Mouse (Mus musculus) heart, adult 2 months (tissue): Measurements from ENCODE around the gene Pard3.

Experiments used
- CTCF ChIP-seq: fragments of 200-600 bp; IDR thresholded peaks from 2 replicates; pipeline ENCODE4 v1.8.1; 2022; ENCODE audit warnings: antibody characterized with exemption, mild to moderate bottlenecking, moderate library complexity
- EP300 ChIP-seq: fragments of 200-500 bp; IDR thresholded peaks from 2 replicates; pipeline ENCODE4 v1.6.1; 2011; ENCODE audit warnings: low read depth, low read length, control low read depth; ENCODE audit not compliant: insufficient read depth

DNA sequence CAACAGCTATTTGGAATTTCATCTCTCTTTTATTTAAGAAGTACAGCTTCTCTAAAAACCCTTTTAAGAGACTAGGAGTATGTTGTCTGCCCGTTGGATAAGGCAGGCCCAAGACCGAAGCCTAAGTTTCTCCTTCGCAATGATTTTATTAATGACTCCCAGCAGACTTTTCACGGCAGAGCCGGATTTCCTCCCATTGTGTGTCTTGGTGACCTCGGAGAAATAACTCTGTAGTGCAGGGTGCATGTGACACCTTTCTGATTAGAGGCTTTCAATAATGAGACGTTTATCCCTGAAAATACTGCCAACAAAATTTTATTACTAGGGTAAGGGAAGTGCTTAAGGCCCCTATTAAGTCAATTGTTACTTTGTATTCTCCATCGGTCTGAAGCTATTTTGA, 25.3 kb downstream of the Pard3 start:
- no peak for TF ChIP-seq CTCF
- no peak for TF ChIP-seq EP300
